Mouse (Mus musculus) liver, postnatal 0 days (tissue): ENCODE results near the gene Tbc1d14. TPM values are rescaled to one million over a fixed set of nuclear protein-coding genes. Genes with fewer than 3 reads are reported as not detected.

Experiments
- ATAC-seq: fragments of 200-750 bp; cut with Nextera tagmentation; 2 replicates; pipeline ENCODE4 v1.8.0; 2017; ENCODE audit warnings: mild to moderate bottlenecking, moderate library complexity
- DNase-seq: peaks from one replicate; pipeline ENCODE4 v3.0.0-alpha.2; 2016
- H3K27ac ChIP-seq: fragments of 300-500 bp; sonication (generic); 2 replicates; pipeline ENCODE4 v1.5.1; 2014; ENCODE audit warnings: antibody characterized with exemption, moderate library complexity, mild to moderate bottlenecking, low read depth
- H3K27me3 ChIP-seq: fragments of 300-500 bp; sonication (generic); 2 replicates; pipeline ENCODE4 v1.6.1; 2014; ENCODE audit warnings: low read length, control low read depth, mixed read lengths; ENCODE audit not compliant: insufficient read depth
- H3K36me3 ChIP-seq: fragments of 300-500 bp; sonication (generic); replicated peaks from 2 replicates; pipeline ENCODE4 v1.6.1; 2014; ENCODE audit warnings: mild to moderate bottlenecking, control low read depth, low read length, moderate library complexity, mixed read lengths; ENCODE audit not compliant: insufficient read depth
- H3K4me1 ChIP-seq: fragments of 300-500 bp; sonication (generic); 2 replicates; pipeline ENCODE4 v1.6.1; 2014; ENCODE audit warnings: antibody characterized with exemption, mild to moderate bottlenecking, control low read depth; ENCODE audit not compliant: insufficient read depth
- H3K4me2 ChIP-seq: fragments of 300-500 bp; sonication (generic); 2 replicates; pipeline ENCODE4 v1.6.1; 2014; ENCODE audit warnings: low read depth, mild to moderate bottlenecking, low read length, moderate library complexity, mixed read lengths
- H3K4me3 ChIP-seq: fragments of 300-500 bp; sonication (generic); 2 replicates; pipeline ENCODE4 v1.5.1; 2014; ENCODE audit warnings: low read depth, low read length
- H3K9ac ChIP-seq: fragments of 300-500 bp; sonication (generic); replicated peaks from 2 replicates; pipeline ENCODE4 v1.6.1; 2014; ENCODE audit warnings: mild to moderate bottlenecking, moderate library complexity
- H3K9me3 ChIP-seq: fragments of 300-500 bp; sonication (generic); 2 replicates; pipeline ENCODE4 v1.6.1; 2016; ENCODE audit warnings: mild to moderate bottlenecking, control low read depth, low read length, mixed read lengths
- CTCF ChIP-seq: sonication (generic); IDR thresholded peaks from 2 replicates; pipeline ENCODE4 v1.5.1; 2016; ENCODE audit warnings: antibody characterized with exemption, low read depth
- EP300 ChIP-seq: IDR thresholded peaks from 2 replicates; pipeline ENCODE4 v1.6.1; 2016; ENCODE audit warnings: antibody characterized with exemption, low read depth, mild to moderate bottlenecking
- whole genome bisulfite sequencing: fragments of 180-500 bp; shearing (Covaris S2); extraction: QIAGEN DNeasy Blood & Tissue Kit; methylation state at CpG from one replicate; pipeline ENCODE4 v1.1.7; 2014; ENCODE audit not compliant: insufficient replicate concordance; 5-methylcytosine and 5-hydroxymethylcytosine counted together
- polyA plus RNA-seq: library from polyadenylated mRNA; unstranded; fragments of >200 nt; fragmentation: Nextera tagmentation; extraction: Ambion mirVana; gene quantifications from 2 replicates; pipeline ENCODE4 v1.2.1, GENCODE M21; 2015

The Tbc1d14 gene
- polyA plus RNA-seq, 1 experiment from 2014 or later = 6.5 TPM

GRCm38 (mm10) chr5:36560490-36560889, 32.6 kb downstream of the Tbc1d14 start:
- H3K9ac ChIP-seq = no peak overlapping the region
- peak overlapping the region; percentile 78 for H3K27ac ChIP-seq
- 69% methylated on average over 4 of the region's 4 CpGs for WGBS
- no peaks in the 10 kb centered on the region for H3K27me3 ChIP-seq
- H3K4me1 ChIP-seq = peaks cover 71% of the 10 kb centered on the region
- no peak overlapping the region for H3K4me3 ChIP-seq
- no peak for TF ChIP-seq CTCF
- no peak for TF ChIP-seq EP300
- H3K36me3 ChIP-seq = no peaks in the 10 kb centered on the region
- DNase-seq = no peak
- no peak overlapping the region for H3K4me2 ChIP-seq
- H3K9me3 ChIP-seq = no peaks in the 10 kb centered on the region
- peak; percentile 33 for ATAC-seq

DNA sequence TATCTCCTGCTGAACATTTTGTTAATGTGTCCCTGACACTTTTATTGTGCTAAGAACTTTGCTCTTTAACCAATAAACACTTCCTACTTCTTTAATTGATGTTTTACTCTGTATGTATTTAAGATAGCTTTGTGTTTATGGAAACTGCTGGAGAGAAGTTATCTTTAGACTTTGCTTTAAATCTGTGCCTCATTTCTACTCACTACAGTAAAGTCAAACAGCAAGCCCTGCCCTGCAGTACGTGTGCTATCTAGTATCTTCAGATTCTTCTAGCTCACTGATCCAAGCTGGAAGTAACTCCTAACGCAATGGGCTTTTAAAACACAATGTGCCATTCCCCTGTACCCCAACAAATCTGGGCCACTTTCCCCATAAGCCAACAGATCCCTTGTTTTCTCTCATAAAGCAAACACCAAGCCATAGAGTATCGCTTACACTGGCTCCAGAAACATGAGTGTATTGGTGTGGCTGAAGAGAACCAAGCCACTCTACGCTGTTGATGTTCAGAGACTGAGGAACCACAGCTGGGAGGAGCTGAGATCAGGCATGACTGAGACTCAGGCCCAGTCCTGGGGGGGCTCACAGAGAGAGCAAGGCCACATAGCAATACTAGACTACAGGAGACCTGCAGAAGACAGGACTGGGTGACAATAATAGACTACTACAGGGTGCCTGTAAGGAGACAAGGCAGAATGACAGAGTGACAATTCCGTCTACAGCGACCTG, 33.4 kb downstream of the Tbc1d14 start:
- H3K36me3 ChIP-seq = no peaks in the 10 kb centered on the region
- peak overlapping the region; percentile 18; the same call in 1 of the 2 replicates for H3K4me2 ChIP-seq
- ATAC-seq (no peak), DNase-seq (no peak)
- 59% methylated on average over 6 of the region's 6 CpGs for WGBS
- H3K4me1 ChIP-seq = peaks cover 63% of the 10 kb centered on the region
- no peaks in the 10 kb centered on the region for H3K9me3 ChIP-seq
- H3K27me3 ChIP-seq = no peaks in the 10 kb centered on the region
- H3K27ac ChIP-seq = peak overlapping the region; percentile 78
- TF ChIP-seq EP300 (no peak), CTCF (no peak)
- H3K4me3 ChIP-seq = no peak overlapping the region
- H3K9ac ChIP-seq = no peak overlapping the region; the same call in 1 of the 2 replicates

- DNase-seq (no peak), ATAC-seq (no peak)
- TF ChIP-seq CTCF (no peak), EP300 (no peak)
- H3K9me3 ChIP-seq = no peaks in the 10 kb centered on the region
- H3K9ac ChIP-seq = no peak overlapping the region
- H3K4me3 ChIP-seq = no peak overlapping the region
- no peaks in the 10 kb centered on the region for H3K27me3 ChIP-seq
- peaks cover 64% of the 10 kb centered on the region for H3K4me1 ChIP-seq
- no peaks in the 10 kb centered on the region for H3K36me3 ChIP-seq
- WGBS = 78% methylated on average over 5 of the region's 5 CpGs
- no peak overlapping the region for H3K27ac ChIP-seq
- H3K4me2 ChIP-seq = no peak overlapping the region
Observed at GRCm38 (mm10) chr5:36559106-36559505, 34.0 kb downstream of the Tbc1d14 start.

GRCm38 (mm10) chr5:36558526-36558925, 34.5 kb downstream of the Tbc1d14 start:
- no peak for DNase-seq
- Histone ChIP-seq H3K4me3 (no peak overlapping the region), H3K27me3 (no peaks in the 10 kb centered on the region), H3K27ac (peak overlapping the region; percentile 53), H3K9ac (no peak overlapping the region), H3K4me1 (peaks cover 62% of the 10 kb centered on the region), H3K9me3 (no peaks in the 10 kb centered on the region), H3K4me2 (no peak overlapping the region), H3K36me3 (no peaks in the 10 kb centered on the region)
- TF ChIP-seq EP300 = no peak
- no peak for TF ChIP-seq CTCF
- WGBS = 59% methylated on average over 2 of the region's 2 CpGs
- no peak for ATAC-seq

DNA sequence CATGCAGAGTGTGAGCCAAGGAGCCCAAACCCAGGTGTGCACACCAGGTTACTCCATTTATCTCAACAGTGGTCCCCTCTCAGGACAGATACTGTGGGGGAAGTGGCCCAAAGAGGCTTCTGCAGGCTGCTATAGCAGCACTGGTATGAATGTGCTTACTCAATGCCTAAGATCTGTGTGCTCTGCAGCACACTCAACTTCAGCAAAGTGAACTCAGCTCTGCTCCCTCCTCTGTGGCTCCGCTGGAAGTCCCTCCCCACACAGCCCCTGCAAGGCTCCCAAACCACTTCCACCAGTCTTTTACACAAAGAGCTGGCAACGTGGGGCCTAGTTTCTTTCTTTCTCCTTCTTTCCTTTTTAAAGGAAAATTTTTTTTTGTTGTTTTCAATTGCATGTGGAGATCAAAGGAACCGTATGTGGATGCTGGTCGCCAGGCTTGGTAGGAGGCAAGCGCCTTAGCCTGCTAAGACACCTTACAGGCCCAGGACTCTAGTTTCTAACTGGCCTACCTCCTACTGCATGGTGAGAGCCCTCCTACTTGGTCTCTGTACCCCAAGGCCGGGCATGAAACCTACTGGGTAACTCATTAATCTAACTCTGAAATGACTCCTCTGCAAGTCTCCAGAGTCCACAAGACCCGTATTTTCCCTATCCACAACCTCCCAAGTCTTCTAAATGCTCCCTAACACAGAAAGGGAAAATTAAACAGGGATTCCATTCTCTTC, 35.3 kb downstream of the Tbc1d14 start:
- DNase-seq = no peak
- Histone ChIP-seq H3K27ac (peak overlapping the region; percentile 53), H3K4me2 (peak overlapping the region; percentile 27; the same call in 1 of the 2 replicates), H3K9ac (no peak overlapping the region), H3K4me3 (no peak overlapping the region), H3K9me3 (no peaks in the 10 kb centered on the region), H3K4me1 (peaks cover 56% of the 10 kb centered on the region), H3K36me3 (no peaks in the 10 kb centered on the region), H3K27me3 (no peaks in the 10 kb centered on the region)
- peak; percentile 50 for ATAC-seq
- 46% methylated on average over 7 of the region's 7 CpGs for WGBS
- TF ChIP-seq EP300 (no peak), CTCF (no peak)

DNA sequence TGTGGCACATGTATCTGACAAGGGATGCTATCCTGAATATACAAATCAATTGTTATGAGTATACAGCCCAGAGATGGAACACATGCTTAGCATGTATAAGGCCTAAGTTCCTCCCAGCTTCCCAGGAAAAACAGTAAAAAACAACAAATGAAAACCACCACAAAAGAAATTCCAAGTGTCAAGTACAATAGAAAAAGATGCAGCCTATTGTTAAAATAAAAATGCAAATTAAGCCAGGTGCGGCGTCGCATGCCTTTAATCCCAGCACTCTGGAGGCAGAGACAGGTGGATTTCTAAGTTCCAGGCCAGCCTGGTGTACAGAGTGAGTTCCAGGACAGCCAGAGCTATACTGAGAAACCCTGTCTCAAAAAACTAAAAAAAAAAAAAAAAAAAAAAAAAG, 36.2 kb downstream of the Tbc1d14 start:
- H3K27me3 ChIP-seq = no peaks in the 10 kb centered on the region
- H3K4me3 ChIP-seq = no peak overlapping the region
- H3K36me3 ChIP-seq = no peaks in the 10 kb centered on the region
- no peak for ATAC-seq
- H3K27ac ChIP-seq = no peak overlapping the region
- H3K9me3 ChIP-seq = no peaks in the 10 kb centered on the region
- H3K9ac ChIP-seq = no peak overlapping the region; the same call in 1 of the 2 replicates
- WGBS = 91% methylated on average over 3 of the region's 3 CpGs
- TF ChIP-seq CTCF (no peak), EP300 (no peak)
- DNase-seq = no peak
- H3K4me2 ChIP-seq = no peak overlapping the region
- peaks cover 50% of the 10 kb centered on the region for H3K4me1 ChIP-seq
